Mouse (Mus musculus): ENCODE data around the gene Cacng7. TPM values are rescaled to one million over a fixed set of nuclear protein-coding genes. Genes with fewer than 3 reads are reported as not detected.

The Cacng7 gene
- polyA plus RNA-seq, 1 experiment from 2014 or later, result 5.0 TPM

GRCm38 (mm10) chr7:3300891-3301627 is 31.7 kb upstream of the Cacng7 start:
- Histone ChIP-seq H3K4me3 (replicated peaks; ENCODE audit: low read depth, low read length) (no peak overlapping the region), H3K4me2 (ENCODE audit: low read length) (no peak overlapping the region), H3K27ac (replicated peaks; ENCODE audit: low read depth, low read length) (no peak overlapping the region), H3K9ac (replicated peaks; ENCODE audit: low read length) (no peak overlapping the region), H3K27me3 (ENCODE audit: control insufficient read depth, insufficient read depth, low read length) (peaks cover 23% of the 10 kb centered on the region; the same call in 1 of the 2 replicates), H3K9me3 (ENCODE audit: control insufficient read depth, low read length) (no peaks in the 10 kb centered on the region), H3K4me1 (ENCODE audit: control insufficient read depth, insufficient read depth, low read length) (peaks cover 27% of the 10 kb centered on the region), H3K36me3 (ENCODE audit: control insufficient read depth, insufficient read depth, low read length) (peaks cover 26% of the 10 kb centered on the region)
- ATAC-seq (ENCODE audit: low FRiP score, low TSS enrichment), result no peak
- no peak for DNase-seq
- 76% methylated on average over 8 of the region's 8 CpGs for WGBS

DNA sequence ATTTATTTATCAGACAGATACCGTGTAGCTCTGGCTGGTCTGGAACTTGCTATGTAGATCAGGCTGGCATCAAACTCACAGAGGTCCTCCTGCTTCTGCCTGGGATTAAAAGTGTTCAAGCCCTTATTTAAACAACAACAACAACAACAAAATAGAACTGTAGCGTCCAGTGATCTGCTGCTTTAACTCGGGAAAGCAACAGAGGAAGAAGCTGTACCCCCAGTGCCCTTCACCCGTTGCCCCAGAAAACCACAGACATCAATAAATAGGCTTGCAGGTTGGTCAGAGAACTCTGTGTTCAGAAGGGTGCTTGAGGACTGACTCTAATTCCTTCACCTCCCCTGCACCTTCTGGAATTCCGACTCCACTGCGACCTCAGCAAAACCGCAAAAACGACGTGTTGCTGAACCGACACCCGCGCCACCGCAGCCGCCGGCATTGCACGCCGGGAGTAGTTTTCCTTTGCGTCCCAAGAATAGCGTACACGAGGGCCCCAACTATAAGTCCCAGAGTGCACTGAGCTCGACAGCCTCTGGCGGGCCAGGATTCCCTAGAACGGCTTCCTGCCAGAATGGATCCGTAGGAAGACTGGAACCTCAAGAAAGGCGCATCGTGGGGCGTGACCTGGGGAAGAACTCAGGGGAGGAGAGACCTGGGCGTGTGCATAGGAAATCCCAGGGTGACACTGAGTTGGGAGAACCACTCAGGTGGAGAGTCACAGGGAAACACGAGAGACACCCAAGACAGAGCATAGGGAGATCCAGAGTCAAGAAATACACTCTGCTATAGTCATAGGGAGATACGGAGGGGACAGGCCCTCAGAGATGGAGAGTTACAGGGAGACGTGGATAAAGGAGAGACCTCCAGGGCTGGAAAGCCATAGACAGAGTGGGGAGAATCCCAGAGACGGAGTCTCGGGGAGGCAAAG is 30.9 kb upstream of the Cacng7 start:
- H3K27ac ChIP-seq (replicated peaks; ENCODE audit: low read depth, low read length), result no peak overlapping the region
- H3K4me3 ChIP-seq (replicated peaks; ENCODE audit: low read depth, low read length), result peak overlapping the region; percentile 40
- peaks cover 23% of the 10 kb centered on the region; the same call in 1 of the 2 replicates for H3K27me3 ChIP-seq (ENCODE audit: control insufficient read depth, insufficient read depth, low read length)
- no peaks in the 10 kb centered on the region for H3K9me3 ChIP-seq (ENCODE audit: control insufficient read depth, low read length)
- WGBS, result 6% methylated on average over 33 of the region's 33 CpGs
- H3K4me2 ChIP-seq (ENCODE audit: low read length), result peak overlapping the region; percentile 78
- peaks cover 19% of the 10 kb centered on the region for H3K36me3 ChIP-seq (ENCODE audit: control insufficient read depth, insufficient read depth, low read length)
- H3K4me1 ChIP-seq (ENCODE audit: control insufficient read depth, insufficient read depth, low read length), result peaks cover 27% of the 10 kb centered on the region
- no peak for ATAC-seq (ENCODE audit: low FRiP score, low TSS enrichment)
- peak; percentile 57 for DNase-seq
- 0 out of 2 replicates have a peak overlapping the region, but pooled peaks have one; percentile 29 for H3K9ac ChIP-seq (replicated peaks; ENCODE audit: low read length)

GRCm38 (mm10) chr7:3302556-3303275 is 30.0 kb upstream of the Cacng7 start:
- DNase-seq, result peak; percentile 75
- H3K36me3 ChIP-seq (ENCODE audit: control insufficient read depth, insufficient read depth, low read length), result peaks cover 11% of the 10 kb centered on the region
- no peaks in the 10 kb centered on the region for H3K9me3 ChIP-seq (ENCODE audit: control insufficient read depth, low read length)
- peak overlapping the region; percentile 42; the same call in 1 of the 2 replicates for H3K9ac ChIP-seq (replicated peaks; ENCODE audit: low read length)
- 1% methylated on average over 16 of the region's 16 CpGs for WGBS
- H3K27me3 ChIP-seq (ENCODE audit: control insufficient read depth, insufficient read depth, low read length), result peaks cover 23% of the 10 kb centered on the region; the same call in 1 of the 2 replicates
- no peak overlapping the region for H3K27ac ChIP-seq (replicated peaks; ENCODE audit: low read depth, low read length)
- no peak for ATAC-seq (ENCODE audit: low FRiP score, low TSS enrichment)
- H3K4me2 ChIP-seq (ENCODE audit: low read length), result peak overlapping the region; percentile 78
- peak overlapping the region; percentile 40 for H3K4me3 ChIP-seq (replicated peaks; ENCODE audit: low read depth, low read length)
- H3K4me1 ChIP-seq (ENCODE audit: control insufficient read depth, insufficient read depth, low read length), result peaks cover 27% of the 10 kb centered on the region

- DNase-seq (peak; percentile 77), ATAC-seq (ENCODE audit: low FRiP score, low TSS enrichment) (peak; percentile 66)
- peak overlapping the region; percentile 42 for H3K9ac ChIP-seq (replicated peaks; ENCODE audit: low read length)
- peak overlapping the region; percentile 40 for H3K4me3 ChIP-seq (replicated peaks; ENCODE audit: low read depth, low read length)
- peaks cover 27% of the 10 kb centered on the region for H3K4me1 ChIP-seq (ENCODE audit: control insufficient read depth, insufficient read depth, low read length)
- WGBS, result 0% methylated on average over 29 of the region's 29 CpGs
- peak overlapping the region; percentile 78 for H3K4me2 ChIP-seq (ENCODE audit: low read length)
- H3K27ac ChIP-seq (replicated peaks; ENCODE audit: low read depth, low read length), result no peak overlapping the region
- H3K27me3 ChIP-seq (ENCODE audit: control insufficient read depth, insufficient read depth, low read length), result peaks cover 23% of the 10 kb centered on the region; the same call in 1 of the 2 replicates
- H3K9me3 ChIP-seq (ENCODE audit: control insufficient read depth, low read length), result no peaks in the 10 kb centered on the region
- H3K36me3 ChIP-seq (ENCODE audit: control insufficient read depth, insufficient read depth, low read length), result peaks cover 6% of the 10 kb centered on the region
Measured at GRCm38 (mm10) chr7:3303276-3303781, 29.4 kb upstream of the Cacng7 start.

DNA sequence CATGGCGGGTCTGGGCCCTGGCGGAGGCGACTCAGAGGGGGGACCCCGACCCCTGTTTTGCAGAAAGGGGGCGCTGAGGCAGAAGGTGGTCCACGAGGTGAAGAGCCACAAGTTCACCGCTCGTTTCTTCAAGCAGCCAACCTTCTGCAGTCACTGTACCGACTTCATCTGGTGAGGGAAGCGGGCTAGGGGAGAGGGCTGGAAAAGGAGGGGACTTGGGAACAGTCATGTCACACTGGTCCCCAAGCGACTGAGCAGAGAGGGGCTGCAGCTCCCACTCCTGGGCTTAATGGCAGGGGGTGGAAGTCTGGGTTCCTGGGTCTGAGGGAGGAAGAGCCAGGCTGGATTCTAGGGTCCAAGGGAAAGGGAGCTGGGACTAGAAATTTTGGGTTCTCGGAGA is 29.0 kb upstream of the Cacng7 start:
- Histone ChIP-seq H3K27me3 (ENCODE audit: control insufficient read depth, insufficient read depth, low read length) (peaks cover 23% of the 10 kb centered on the region; the same call in 1 of the 2 replicates), H3K27ac (replicated peaks; ENCODE audit: low read depth, low read length) (no peak overlapping the region), H3K9ac (replicated peaks; ENCODE audit: low read length) (peak overlapping the region; percentile 42), H3K4me3 (replicated peaks; ENCODE audit: low read depth, low read length) (peak overlapping the region; percentile 40), H3K4me1 (ENCODE audit: control insufficient read depth, insufficient read depth, low read length) (peaks cover 27% of the 10 kb centered on the region), H3K9me3 (ENCODE audit: control insufficient read depth, low read length) (no peaks in the 10 kb centered on the region), H3K4me2 (ENCODE audit: low read length) (peak overlapping the region; percentile 78), H3K36me3 (ENCODE audit: control insufficient read depth, insufficient read depth, low read length) (peaks cover 1% of the 10 kb centered on the region; the same call in 1 of the 2 replicates)
- 2% methylated on average over 12 of the region's 12 CpGs for WGBS
- ATAC-seq (ENCODE audit: low FRiP score, low TSS enrichment), result peak; percentile 21; the same call in 1 of the 2 replicates
- DNase-seq, result peak; percentile 35

DNA sequence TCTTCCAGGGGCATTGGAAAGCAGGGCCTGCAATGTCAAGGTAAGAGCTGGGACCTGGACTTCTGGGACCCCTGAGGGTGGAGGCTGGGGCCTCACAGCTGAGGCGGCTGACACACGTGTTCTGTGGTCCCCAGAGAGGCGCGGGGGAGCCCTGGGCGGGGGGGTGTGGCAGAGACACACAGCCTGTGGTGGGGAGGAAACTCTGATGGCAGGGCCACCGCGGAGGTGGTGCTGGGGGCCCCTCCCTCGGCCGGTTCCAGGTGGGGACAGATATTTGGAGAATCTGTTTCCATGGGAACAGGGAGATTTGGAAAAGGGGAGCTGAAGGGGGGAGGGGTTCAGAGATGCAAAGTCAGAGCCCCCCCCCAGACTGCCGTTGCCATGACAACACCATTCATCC is 28.5 kb upstream of the Cacng7 start:
- Histone ChIP-seq H3K9ac (replicated peaks; ENCODE audit: low read length) (no peak overlapping the region; the same call in 1 of the 2 replicates), H3K4me3 (replicated peaks; ENCODE audit: low read depth, low read length) (peak overlapping the region; percentile 40), H3K27ac (replicated peaks; ENCODE audit: low read depth, low read length) (no peak overlapping the region), H3K4me1 (ENCODE audit: control insufficient read depth, insufficient read depth, low read length) (peaks cover 27% of the 10 kb centered on the region), H3K27me3 (ENCODE audit: control insufficient read depth, insufficient read depth, low read length) (peaks cover 23% of the 10 kb centered on the region; the same call in 1 of the 2 replicates), H3K36me3 (ENCODE audit: control insufficient read depth, insufficient read depth, low read length) (no peaks in the 10 kb centered on the region), H3K4me2 (ENCODE audit: low read length) (peak overlapping the region; percentile 78), H3K9me3 (ENCODE audit: control insufficient read depth, low read length) (no peaks in the 10 kb centered on the region)
- DNase-seq, result peak; percentile 47
- under 1% methylated on average over 10 of the region's 10 CpGs for WGBS
- peak; percentile 59 for ATAC-seq (ENCODE audit: low FRiP score, low TSS enrichment)

- no peak for DNase-seq
- H3K27me3 ChIP-seq (ENCODE audit: control insufficient read depth, insufficient read depth, low read length), result peaks cover 14% of the 10 kb centered on the region; the same call in 1 of the 2 replicates
- H3K9ac ChIP-seq (replicated peaks; ENCODE audit: low read length), result no peak overlapping the region
- H3K27ac ChIP-seq (replicated peaks; ENCODE audit: low read depth, low read length), result no peak overlapping the region
- no peaks in the 10 kb centered on the region for H3K36me3 ChIP-seq (ENCODE audit: control insufficient read depth, insufficient read depth, low read length)
- H3K4me1 ChIP-seq (ENCODE audit: control insufficient read depth, insufficient read depth, low read length), result peaks cover 27% of the 10 kb centered on the region
- H3K4me2 ChIP-seq (ENCODE audit: low read length), result no peak overlapping the region
- 76% methylated on average over 3 of the region's 3 CpGs for WGBS
- ATAC-seq (ENCODE audit: low FRiP score, low TSS enrichment), result no peak
- no peak overlapping the region for H3K4me3 ChIP-seq (replicated peaks; ENCODE audit: low read depth, low read length)
- H3K9me3 ChIP-seq (ENCODE audit: control insufficient read depth, low read length), result 0 out of 2 replicates have a peak, but pooled peaks cover 3% of the 10 kb centered on the region
Measured at GRCm38 (mm10) chr7:3306400-3306799, 26.4 kb upstream of the Cacng7 start.

- Histone ChIP-seq H3K27me3 (ENCODE audit: control insufficient read depth, insufficient read depth, low read length) (peaks cover 4% of the 10 kb centered on the region; the same call in 1 of the 2 replicates), H3K36me3 (ENCODE audit: control insufficient read depth, insufficient read depth, low read length) (no peaks in the 10 kb centered on the region), H3K9ac (replicated peaks; ENCODE audit: low read length) (no peak overlapping the region), H3K4me1 (ENCODE audit: control insufficient read depth, insufficient read depth, low read length) (peaks cover 12% of the 10 kb centered on the region), H3K27ac (replicated peaks; ENCODE audit: low read depth, low read length) (no peak overlapping the region), H3K4me3 (replicated peaks; ENCODE audit: low read depth, low read length) (no peak overlapping the region), H3K9me3 (ENCODE audit: control insufficient read depth, low read length) (0 out of 2 replicates have a peak, but pooled peaks cover 3% of the 10 kb centered on the region), H3K4me2 (ENCODE audit: low read length) (no peak overlapping the region)
- DNase-seq, result no peak
- WGBS, result 78% methylated on average over 4 of the region's 4 CpGs
- no peak for ATAC-seq (ENCODE audit: low FRiP score, low TSS enrichment)
Measured at GRCm38 (mm10) chr7:3308646-3309045, 24.1 kb upstream of the Cacng7 start.

All from midbrain, embryonic 14.5 days (tissue).